Mouse (Mus musculus) thymus, postnatal 0 days (tissue): Measurements from ENCODE around the gene Lama1. TPM values are rescaled to one million over a fixed set of nuclear protein-coding genes. Genes with fewer than 3 reads are reported as not detected.
"Not testable (repeated sequence)": the region's sequence is repeated elsewhere in the genome, so short reads cannot be mapped to it uniquely, and the experiment has no call there.

ENCODE experiments used
- DNase-seq: peaks from one replicate; pipeline ENCODE4 v3.0.0-alpha.2; 2015; ENCODE audit warnings: low spot score
- polyA plus RNA-seq: library from polyadenylated mRNA; unstranded; fragments of >200 nt; fragmentation: Nextera tagmentation; extraction: Ambion mirVana; gene quantifications from 2 replicates; pipeline ENCODE4 v1.2.1, GENCODE M21; 2015

Gene Lama1
- polyA plus RNA-seq, 1 experiment from 2014 or later: 0.05 TPM

DNA sequence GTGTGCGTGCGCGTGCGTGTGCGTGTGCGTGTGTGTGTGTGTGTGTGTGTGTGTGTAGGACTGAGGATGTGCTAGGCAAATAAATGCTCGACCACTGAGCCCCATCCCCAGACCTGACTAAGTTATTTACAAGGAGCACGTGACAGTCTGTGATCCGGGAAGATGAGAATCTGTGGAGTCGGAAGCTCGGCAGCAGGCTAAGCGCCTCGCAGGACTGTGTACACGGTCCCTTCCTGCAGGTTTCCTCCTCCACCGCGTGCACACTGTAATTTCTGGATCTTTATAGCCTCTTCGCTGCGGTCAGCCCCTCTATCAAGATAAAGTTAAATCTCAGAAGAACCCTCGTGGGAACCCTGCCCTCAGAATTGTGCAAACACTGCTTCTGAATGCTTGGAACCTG is 18.4 kb downstream of the Lama1 start:
- DNase-seq: no peak

DNA sequence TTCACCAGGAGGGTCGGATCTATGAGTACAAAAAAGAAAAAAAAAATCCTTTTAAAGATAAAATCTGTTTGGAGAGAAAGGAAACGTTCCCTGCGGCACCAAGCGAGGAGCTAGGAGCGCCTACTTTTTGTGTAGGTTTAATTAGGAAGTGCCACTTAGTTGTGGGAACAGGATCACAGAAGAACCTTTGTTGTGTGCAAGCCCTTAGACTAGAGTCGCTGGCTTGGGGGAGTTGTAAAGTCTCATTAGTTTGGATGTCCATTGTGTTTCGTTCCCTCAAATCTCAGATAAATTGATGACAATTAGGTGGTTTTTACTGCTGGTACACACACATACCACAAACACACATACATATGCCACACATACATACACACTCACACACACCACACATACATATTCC is 25.0 kb downstream of the Lama1 start:
- no peak for DNase-seq

DNA sequence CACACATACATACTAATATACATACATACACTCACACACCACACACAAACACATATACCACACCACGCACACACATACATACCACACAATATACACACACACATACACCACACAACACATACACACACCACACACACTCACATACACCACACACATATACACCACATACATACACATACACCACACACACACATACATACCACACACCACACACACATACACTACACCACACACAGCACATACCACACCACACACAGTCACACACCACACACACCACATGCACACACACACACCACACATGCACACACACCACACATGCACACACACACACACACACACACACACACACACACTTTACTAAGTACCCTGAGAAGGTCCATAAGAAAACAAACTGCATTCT is 25.5 kb downstream of the Lama1 start:
- DNase-seq: no peak

DNA sequence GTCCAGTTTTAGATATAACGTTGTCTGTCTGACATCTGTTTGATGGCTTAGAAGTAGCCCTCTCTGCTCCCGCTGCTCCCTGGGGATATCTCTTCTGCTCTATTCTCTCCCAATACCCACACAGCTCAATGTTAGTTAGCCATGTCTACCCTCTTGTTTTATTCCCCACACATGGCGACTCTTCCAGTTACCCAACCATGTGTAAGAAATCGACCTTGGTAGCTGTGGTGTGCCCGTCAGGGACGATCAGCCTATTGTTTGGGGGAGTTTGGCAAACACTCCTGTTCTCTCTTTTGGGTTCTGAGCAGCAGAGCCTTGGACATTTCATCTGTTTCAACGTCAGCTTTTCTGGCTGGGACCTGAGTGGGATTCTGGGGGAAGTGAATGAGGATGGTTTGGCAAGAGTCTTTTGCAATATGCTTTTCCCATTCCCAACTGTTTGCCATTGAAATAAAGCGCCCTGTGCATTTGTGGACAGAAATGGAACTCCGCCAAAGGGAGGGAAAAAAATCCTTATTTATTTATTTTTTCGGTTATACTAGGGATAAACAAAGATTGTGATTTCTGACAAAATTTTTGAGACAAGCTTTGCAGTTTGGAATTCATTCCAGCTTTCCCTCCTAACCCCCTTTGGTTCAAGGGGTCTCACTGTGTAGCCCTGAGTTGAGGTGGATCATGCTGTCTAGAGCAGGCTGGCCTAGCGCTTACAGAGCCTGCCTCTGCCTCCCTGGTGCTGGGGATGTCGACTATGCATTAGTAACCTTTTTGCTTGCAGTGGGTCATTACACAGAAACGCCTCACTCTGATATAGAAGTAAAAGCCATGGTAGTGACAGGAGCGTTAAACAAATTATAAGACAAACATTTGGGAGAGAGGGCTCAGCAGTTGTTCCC is 26.4 kb downstream of the Lama1 start:
- no peak for DNase-seq

DNA sequence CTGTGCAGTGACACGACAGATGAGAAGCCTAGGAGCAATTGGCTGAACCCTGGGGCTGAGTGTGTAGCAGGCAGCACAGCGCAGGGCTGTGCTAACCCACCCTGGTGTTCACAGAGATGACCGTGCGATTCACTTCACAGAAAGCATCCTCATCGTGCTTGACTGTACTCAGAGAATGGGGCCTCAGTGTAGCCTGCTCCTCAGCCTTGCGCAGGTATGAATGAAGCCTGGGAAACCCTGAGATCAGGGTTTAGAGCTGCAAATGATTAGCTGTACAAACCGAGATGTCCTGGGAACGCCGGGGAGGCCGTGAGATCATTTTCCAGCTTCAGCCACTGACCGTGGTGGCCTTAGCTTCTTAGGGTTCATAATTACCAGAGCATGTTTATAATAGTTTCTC is 29.5 kb downstream of the Lama1 start:
- DNase-seq: no peak

DNA sequence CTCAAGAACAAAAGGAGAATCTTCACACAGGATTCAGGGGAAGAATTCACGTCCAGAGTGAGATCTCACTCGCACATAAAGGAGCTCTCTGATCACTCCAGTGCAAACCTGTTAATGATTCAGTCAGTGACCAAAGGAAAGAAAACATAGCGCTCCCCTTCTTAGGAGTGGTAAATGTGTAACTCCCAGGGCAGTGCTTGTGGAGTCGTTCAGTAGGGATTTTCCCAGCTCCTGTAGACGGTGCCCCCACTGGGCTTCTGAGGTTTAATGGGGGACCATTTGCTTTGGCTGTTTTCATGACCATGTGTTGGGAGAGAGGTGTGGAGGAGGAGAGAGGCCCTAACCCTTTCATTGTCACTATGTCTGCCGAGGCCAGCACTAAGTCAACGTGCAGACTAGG is 31.7 kb downstream of the Lama1 start:
- no peak for DNase-seq

DNA sequence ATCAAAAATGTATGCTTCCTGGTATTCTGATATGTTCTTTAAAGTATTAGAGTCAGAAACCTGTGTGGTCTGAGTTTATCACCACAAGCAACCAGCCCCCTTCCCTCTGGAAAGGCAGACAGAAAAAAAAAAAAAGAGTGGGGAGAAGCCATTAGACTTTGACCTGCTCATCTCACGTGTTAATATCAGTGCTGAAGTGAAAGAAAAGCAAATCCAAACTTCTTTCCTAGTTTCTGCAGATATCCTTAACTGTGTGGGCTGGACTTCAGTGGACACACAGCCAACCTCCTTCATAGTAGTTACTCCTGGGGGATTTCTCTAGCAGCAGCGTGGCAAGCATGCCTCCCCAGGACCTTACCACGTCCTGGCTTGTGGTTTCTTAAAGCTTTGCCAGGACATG is 34.0 kb downstream of the Lama1 start:
- no peak for DNase-seq

DNA sequence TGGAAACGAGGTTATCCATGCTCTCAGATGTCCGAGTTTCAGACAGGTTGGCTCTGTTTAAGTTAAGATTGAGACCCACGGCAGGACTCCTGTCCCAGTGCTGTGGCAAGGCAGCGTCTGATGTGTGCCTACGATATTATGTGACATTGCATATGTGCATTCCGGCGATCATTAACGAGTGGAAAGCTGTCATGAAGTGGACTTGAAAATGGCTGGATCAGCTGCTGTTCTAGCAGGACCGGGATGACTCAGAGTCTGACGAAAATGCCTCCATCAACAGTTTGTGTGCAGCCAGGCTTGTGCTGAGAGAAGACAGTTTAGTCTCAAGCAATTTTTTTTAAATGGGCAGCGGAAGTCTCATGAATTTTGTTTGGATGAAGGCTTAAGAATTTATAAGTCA is 34.9 kb downstream of the Lama1 start:
- DNase-seq: no peak

DNA sequence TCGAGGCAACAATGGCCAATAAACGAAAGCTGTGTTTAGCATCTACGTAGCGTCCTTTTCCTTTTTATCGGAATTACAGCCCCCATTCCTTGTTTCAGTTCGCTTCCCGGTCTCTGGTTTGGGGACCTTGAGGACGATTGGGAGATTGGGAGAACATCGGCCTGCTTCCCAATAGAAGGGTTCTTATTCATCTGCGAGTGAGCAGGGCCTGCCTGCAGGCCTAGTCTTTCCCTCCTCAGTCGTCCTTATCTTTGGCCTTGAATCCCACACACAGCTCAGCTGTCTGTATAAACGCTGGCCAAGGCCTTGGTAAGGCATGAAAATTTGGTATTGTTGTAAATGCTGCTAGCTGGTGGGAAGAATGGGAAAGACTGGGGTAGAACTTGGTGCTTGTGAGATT is 36.5 kb downstream of the Lama1 start:
- DNase-seq: no peak

DNA sequence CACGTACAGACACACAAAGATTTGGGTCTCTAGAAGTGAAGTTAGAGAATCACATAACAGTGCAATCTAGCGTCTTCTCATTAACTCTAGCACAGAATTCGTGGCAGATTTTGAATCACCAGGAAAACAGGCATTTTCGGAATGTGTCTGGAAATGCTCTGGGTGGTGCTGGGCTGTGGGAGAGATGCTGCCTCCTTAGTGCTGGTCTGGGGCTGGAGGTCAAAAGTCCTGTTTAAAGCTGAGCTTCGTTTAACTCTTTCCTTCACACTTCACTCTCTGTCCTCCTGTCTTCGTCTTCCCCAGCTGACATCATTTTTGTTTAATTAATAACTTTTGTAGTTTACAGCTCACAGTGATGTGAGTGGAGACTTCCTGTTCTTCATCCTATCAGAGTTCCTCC is 38.7 kb downstream of the Lama1 start:
- DNase-seq: no peak

DNA sequence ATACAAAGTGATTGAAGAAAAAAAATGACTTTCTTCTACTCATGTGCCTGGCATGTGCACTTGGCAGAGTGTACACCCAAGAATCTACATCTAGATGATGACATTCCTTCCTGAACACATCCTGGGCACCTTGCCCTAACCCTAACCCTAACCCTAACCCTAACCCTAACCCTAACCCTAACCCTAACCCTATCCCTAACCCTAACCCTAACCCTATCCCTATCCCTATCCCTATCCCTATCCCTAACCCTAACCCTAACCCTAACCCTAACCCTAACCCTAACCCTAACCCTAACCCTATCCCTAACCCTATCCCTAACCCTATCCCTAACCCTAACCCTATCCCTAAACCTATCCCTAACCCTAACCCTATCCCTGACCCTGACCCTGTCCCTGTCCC is 44.2 kb downstream of the Lama1 start:
- not testable (repeated sequence) for DNase-seq

DNA sequence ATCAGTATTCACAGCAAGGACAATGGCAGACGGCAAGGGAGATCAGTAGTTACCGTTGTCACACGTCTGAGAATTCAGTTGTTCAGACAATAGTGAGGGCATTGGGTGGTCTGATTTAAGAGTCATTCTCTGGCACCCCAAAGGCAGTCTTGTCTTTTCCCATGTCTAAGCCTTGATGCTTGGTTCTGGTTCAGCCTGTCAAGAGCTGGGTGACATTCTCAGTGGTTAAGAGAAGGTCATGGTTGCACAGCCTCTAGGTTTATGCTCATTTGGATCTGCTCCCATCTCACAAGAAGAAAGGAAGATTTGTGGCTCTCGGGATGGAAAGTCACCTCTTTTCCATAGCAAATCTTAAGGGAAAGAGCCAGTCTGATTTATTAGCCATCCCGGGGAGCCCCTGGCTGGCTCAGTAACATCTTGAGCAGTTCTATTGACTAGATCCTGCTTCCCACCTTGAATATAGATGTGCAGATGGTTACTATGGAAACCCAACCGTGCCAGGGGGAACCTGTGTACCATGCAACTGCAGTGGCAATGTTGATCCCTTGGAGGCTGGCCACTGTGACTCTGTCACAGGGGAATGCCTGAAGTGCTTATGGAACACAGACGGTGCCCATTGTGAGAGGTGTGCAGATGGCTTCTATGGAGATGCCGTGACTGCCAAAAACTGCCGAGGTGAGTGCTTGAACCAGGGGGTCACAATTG is 67.3 kb downstream of the Lama1 start:
- DNase-seq: no peak

DNA sequence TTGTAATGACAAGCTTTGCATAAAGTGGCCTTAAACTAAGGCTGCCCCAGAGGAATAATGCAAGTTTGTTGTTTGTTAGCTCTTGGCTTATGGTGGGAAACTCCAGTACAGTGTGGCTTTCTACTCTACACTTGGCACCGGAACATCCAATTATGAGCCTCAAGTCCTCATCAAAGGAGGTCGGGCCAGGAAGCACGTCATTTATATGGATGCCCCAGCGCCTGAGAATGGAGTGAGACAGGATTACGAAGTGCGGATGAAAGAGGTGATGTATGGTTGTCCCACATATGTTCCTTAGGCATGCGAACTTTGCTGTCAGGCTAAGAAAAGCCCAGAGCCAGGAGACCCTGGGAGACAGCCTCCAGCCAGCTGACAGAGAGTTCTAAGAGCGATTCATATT is 76.5 kb downstream of the Lama1 start:
- no peak for DNase-seq

DNA sequence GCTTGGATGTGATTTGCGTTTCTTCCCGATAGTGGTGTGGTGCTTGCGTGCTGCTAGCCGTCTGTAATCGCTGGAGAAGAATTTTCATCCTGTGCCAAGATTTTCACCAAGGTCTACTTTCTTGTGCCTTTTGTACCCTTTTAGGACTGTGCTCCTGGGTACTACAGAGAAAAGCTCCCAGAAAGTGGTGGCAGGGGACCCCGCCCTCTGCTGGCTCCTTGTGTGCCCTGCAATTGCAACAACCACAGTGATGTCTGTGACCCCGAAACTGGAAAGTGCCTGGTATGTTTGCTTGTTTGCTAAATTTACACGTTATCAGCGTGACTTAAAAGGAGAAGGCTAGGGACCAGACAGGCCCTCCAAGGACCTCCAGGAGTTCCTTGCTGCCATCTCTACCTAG is 79.7 kb downstream of the Lama1 start:
- DNase-seq: no peak

DNA sequence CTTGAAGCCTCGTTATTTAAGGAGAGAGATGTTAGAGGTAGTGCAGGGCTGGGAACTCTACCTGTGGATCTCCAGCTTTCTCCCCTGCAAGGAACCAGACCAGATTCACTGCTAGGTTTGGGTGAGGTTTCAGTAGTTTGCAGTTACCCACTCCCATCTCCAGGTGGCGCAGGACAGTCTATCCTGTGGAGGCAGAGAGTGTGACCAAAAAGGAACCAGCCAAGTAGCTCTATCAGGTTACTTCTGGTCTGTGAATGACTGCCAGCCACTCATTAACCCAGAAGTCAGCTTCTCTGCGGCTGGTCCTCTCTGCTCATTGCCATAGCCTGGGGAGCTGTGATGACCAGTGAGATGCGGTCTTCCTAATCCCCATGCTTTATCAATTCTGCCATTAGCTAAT is 82.8 kb downstream of the Lama1 start:
- no peak for DNase-seq

DNA sequence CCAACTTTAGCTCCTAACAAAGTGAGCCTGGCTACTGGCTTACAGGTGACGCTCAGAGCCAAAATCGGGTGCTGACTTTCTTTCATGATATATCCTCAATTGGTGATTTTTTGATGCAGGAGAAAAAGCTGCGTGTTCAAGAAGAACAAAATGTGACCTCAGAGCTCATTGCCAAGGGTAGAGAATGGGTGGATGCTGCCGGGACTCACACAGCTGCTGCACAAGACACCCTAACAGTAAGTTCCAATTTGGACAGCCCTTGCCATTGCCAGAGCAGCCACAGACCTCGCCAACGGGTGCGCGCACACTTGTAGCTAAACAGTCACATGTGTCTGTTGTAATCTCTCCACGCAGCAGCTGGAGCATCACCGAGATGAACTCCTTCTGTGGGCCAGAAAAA is 94.0 kb downstream of the Lama1 start:
- no peak for DNase-seq

DNA sequence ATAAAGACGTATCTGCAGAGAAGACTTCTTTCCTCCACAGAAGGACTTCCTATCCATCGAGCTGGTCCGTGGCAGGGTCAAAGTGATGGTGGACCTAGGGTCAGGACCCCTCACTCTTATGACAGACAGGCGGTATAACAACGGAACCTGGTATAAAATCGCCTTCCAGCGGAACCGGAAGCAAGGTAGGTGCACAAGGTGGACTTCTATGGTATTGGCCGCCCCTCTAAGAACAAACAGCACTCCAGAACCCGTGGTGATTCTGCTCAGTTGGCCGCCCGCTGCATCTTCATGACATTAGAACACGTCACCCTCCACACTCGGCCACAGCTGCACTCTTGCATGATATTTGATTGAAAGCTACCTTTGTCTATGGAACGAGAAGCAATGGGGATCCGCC is 112.1 kb downstream of the Lama1 start:
- DNase-seq: no peak

DNA sequence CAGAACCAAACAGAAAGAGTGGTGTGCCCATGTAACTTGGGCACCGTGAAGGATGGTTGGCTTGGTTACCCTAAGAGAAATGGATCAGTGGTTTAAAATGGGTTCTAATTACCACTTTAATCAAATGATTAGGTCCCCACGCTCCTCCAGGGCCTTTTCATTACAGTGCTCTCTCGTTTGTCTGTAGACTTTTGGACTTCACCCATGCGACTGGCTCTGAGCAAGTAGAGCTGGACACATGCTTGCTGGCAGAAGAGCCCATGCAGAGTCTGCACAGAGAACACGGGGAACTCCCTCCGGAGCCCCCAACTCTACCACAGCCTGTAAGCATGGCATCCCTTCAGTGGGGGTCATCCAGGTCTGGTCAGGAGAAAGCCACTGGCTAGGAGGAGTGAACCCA is 116.6 kb downstream of the Lama1 start:
- no peak for DNase-seq

DNA sequence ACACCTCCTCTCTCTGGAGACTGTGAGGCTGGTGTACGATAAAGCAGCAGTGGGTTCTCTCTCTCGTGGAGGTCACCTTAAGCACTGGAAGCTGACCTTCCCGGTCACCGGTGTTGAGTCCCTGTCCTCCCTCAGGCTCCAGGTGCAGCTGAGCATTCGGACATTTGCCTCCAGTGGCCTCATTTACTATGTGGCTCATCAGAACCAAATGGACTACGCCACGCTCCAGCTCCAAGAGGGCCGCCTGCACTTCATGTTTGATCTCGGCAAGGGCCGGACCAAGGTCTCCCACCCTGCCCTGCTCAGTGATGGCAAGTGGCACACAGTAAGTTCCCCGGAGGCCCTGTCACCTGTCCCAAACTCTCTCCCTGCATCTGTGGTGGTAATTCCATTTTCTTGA is 118.7 kb downstream of the Lama1 start:
- DNase-seq: no peak

DNA sequence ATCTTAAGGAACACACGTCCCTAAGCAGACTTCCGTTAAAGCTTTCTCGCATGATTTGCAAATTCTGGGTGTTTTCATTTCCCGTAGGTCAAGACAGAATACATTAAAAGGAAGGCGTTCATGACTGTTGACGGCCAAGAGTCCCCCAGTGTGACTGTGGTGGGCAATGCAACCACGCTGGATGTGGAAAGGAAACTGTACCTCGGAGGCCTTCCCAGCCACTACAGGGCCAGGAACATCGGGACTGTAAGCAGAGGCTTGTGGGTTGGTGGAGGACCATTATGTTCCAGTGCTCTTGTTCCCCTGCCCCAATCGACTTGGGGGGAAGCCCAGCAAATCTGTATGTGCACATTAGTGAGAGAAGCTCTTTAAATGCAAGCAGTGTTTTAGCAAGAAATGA is 119.9 kb downstream of the Lama1 start:
- DNase-seq: no peak

DNA sequence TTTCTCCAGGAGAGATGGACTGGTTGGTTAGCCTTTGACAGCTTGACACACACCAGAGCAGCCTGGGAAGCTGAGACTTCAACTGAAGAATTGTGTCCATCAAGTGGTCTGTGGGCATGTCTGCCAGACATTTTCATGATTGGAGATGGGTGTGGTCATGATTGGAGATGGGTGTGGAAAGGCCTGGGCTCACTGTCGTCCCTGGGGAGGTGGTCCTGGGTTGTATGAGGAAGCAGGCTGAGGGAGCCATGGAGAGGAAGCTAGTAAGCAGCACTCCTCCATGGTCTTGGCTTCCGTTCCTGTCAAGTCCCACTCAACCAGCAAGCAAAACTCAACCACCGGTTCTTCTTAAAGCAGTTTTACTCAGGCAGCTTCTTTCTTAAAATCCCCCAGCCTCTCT is 130.4 kb downstream of the Lama1 start:
- DNase-seq: no peak

DNA sequence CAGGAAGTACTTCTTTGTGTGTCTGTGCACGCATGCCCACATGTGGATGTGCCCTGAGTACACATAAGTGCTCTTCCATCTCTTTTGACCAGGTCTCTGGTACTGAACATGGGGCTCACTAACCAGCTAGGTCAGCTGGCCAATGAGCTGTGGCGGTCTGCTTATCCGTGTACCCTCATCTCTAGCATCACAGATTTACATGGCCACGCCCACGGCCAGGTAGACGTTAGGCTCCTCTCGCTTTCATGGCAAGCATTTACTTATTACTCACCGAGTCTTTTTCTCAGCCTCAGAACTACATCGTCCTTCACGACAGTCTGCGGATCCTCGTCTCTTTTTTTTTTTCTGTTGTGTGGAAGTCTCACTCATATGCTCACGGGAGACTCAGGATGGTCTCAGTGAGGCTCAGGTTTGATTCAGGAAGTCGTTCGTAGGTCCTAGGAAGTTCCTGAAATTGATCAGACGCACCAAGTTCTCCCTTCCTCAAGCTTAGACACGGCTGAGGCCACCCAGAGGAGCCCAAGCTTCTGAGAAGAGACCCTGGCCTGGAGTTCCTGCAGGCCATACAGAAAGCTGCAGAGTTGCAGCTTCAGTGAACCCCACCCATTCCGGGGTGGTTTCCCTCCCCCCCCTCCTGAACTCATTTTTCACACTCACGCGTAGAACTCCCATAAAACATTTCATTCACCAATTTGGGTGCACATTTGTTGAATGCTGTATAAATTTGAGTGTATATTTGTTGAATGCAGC is 139.3 kb downstream of the Lama1 start:
- no peak for DNase-seq
